Mouse (Mus musculus) heart, embryonic 16.5 days (tissue): Measurements from ENCODE around the gene Sars2. TPM values are rescaled to one million over a fixed set of nuclear protein-coding genes. Genes with fewer than 3 reads are reported as not detected.

Source experiments
- ATAC-seq: fragments of 200-750 bp; cut with Nextera tagmentation; replicated peaks from 2 replicates; pipeline ENCODE4 v1.8.0; 2017; ENCODE audit warnings: moderate number of reproducible peaks; ENCODE audit not compliant: insufficient read depth, low FRiP score; ENCODE audit errors: extremely low read depth
- H3K27ac ChIP-seq: fragments of 300-500 bp; sonication (generic); 2 replicates; pipeline ENCODE4 v1.5.1; 2014; ENCODE audit warnings: mild to moderate bottlenecking, low read length, control low read depth, moderate library complexity
- H3K27me3 ChIP-seq: fragments of 300-500 bp; sonication (generic); 2 replicates; pipeline ENCODE4 v1.6.1; 2014; ENCODE audit warnings: low read length, mixed read lengths; ENCODE audit not compliant: control insufficient read depth, insufficient read depth
- H3K36me3 ChIP-seq: fragments of 300-500 bp; sonication (generic); 2 replicates; pipeline ENCODE4 v1.6.1; 2014; ENCODE audit not compliant: control insufficient read depth, insufficient read depth
- H3K4me1 ChIP-seq: fragments of 300-500 bp; sonication (generic); 2 replicates; pipeline ENCODE4 v1.6.1; 2014; ENCODE audit warnings: low read length, mixed read lengths; ENCODE audit not compliant: control insufficient read depth, insufficient read depth
- H3K4me2 ChIP-seq: fragments of 300-500 bp; sonication (generic); 2 replicates; pipeline ENCODE4 v1.6.1; 2014; ENCODE audit warnings: low read depth, mild to moderate bottlenecking, control low read depth, low read length
- H3K4me3 ChIP-seq: fragments of 300-500 bp; sonication (generic); 2 replicates; pipeline ENCODE4 v1.5.1; 2014; ENCODE audit warnings: mild to moderate bottlenecking, control low read depth, low read length
- H3K9ac ChIP-seq: fragments of 300-500 bp; sonication (generic); 2 replicates; pipeline ENCODE4 v1.6.1; 2014; ENCODE audit warnings: low read length, control low read depth
- H3K9me3 ChIP-seq: fragments of 300-500 bp; sonication (generic); replicated peaks from 2 replicates; pipeline ENCODE4 v1.6.1; 2016; ENCODE audit warnings: low read length; ENCODE audit not compliant: control insufficient read depth
- WGBS: fragments of 180-500 bp; shearing (Covaris S2); extraction: QIAGEN DNeasy Blood & Tissue Kit; methylation state at CpG from one replicate; pipeline ENCODE4 v1.1.7; 2014; 5-methylcytosine and 5-hydroxymethylcytosine counted together
- polyA plus RNA-seq: library from polyadenylated mRNA; unstranded; fragments of >200 nt; fragmentation: Nextera tagmentation; extraction: Ambion mirVana; gene quantifications from 2 replicates; pipeline ENCODE4 v1.2.1, GENCODE M21; 2015

Sars2 gene
- polyA plus RNA-seq, 1 experiment from 2014 or later, result 20.8 TPM

DNA sequence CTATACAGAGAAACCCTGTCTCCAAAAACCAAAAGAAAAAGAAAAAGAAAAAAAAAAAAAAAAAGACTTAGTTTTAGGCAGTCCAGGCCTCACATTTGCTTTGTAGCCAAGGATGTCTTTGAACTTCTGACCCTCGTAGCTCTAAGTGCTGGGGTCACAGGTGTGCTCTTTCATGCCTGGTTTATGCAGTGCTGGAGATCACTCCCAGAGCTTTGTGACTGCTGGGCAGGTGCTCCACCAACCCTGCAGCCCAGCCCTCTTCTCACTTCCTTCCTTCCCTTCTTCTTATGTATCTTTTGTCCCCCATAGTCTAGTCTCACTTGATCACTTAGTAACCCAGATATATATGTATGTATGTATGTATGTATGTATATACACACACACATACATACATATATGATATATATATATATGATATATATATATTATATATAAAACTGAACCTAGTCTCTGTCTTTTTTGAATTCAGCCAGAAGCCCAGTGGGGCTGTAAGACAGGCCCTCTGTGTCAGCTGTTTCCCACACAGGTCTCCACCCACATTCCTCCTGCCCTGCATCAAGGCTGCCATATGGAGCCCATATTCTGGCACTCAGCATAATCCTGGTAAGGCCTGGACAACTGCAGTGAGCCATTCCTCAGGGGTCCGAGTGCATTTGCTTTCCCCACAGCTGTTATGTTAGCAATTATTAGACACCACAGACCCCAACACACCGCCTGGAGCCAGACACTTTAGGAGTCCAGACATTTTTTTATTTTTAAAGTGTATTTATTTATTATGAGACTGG is 20.8 kb upstream of the Sars2 start:
- no peak overlapping the region for H3K27ac ChIP-seq
- no peak overlapping the region for H3K4me3 ChIP-seq
- no peak overlapping the region for H3K4me2 ChIP-seq
- WGBS, result 72% methylated on average over 3 of the region's 3 CpGs
- H3K36me3 ChIP-seq, result 0 out of 2 replicates have a peak, but pooled peaks cover 5% of the 10 kb centered on the region
- ATAC-seq, result no peak
- no peaks in the 10 kb centered on the region; the same call in 1 of the 2 replicates for H3K4me1 ChIP-seq
- no peak overlapping the region for H3K9ac ChIP-seq
- no peaks in the 10 kb centered on the region for H3K27me3 ChIP-seq
- H3K9me3 ChIP-seq, result no peaks in the 10 kb centered on the region; the same call in none of the 2 replicates

DNA sequence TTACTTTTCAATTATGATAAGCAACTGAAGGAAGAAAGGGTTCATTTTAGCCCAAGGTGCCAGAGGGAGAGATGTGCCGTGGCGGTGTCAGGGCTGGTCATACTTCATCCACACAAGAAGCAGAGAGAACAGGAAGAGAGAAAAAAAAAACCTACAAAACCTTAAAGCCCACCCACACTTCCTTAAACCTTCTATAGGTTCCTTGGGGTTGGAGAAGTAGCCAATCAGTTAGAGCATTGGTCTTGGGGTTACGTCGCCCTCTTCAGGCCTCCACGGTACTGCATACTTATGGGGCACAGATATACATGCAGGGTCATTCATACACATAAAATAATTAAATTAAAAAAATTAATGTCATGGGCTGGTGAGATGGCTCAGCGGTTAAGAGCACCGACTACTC is 19.7 kb upstream of the Sars2 start:
- Histone ChIP-seq H3K27me3 (no peaks in the 10 kb centered on the region), H3K4me2 (no peak overlapping the region), H3K27ac (no peak overlapping the region), H3K9me3 (no peaks in the 10 kb centered on the region; the same call in none of the 2 replicates), H3K4me3 (no peak overlapping the region), H3K9ac (no peak overlapping the region), H3K36me3 (0 out of 2 replicates have a peak, but pooled peaks cover 5% of the 10 kb centered on the region), H3K4me1 (peaks cover 2% of the 10 kb centered on the region; the same call in 1 of the 2 replicates)
- ATAC-seq, result no peak
- WGBS, result 90% methylated on average over 7 of the region's 7 CpGs

DNA sequence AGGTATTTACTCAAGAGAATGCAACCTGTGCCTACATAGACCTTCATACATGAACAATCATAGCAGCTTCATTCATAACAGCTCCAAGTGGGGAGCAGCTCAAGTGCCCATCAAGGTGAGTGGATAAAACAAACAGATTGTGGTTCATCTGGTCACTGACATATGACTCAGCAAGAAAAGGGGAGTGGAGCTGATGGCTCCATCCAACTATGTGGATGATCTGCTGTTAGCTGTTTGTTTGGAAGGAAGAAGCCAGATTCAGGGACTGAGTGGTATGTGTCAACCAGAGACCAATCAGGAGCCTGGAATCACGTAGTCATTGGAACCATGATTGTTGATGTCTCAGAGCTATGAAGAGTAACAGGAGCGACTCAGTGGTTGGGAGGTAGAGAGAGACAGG is 17.2 kb upstream of the Sars2 start:
- Histone ChIP-seq H3K4me1 (0 out of 2 replicates have a peak, but pooled peaks cover 2% of the 10 kb centered on the region), H3K27ac (no peak overlapping the region), H3K27me3 (no peaks in the 10 kb centered on the region), H3K4me2 (no peak overlapping the region), H3K9ac (no peak overlapping the region), H3K4me3 (no peak overlapping the region), H3K36me3 (0 out of 2 replicates have a peak, but pooled peaks cover 5% of the 10 kb centered on the region), H3K9me3 (no peaks in the 10 kb centered on the region; the same call in none of the 2 replicates)
- 93% methylated on average over 2 of the region's 2 CpGs for WGBS
- no peak for ATAC-seq

DNA sequence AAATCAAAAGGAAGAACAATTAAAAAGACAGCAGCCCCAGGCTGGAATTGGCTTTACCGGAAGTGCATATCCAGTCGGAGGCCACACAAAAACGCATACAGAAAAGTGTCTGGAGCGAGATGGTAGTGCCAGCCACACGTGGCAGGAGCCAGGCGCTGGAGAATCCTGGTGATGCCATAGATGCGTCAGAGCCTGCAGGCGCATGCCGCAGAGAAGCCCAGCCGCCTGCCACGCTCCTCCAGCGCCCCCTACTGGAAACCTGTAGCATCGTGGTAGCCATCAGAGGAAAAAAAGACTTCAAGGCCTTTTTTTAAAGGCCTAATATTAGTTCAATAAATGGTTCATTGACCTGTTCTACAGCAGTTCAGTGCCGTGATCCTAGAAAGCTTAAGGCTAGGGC is 15.2 kb upstream of the Sars2 start:
- Histone ChIP-seq H3K4me2 (peak overlapping the region; percentile 21; the same call in 1 of the 2 replicates), H3K36me3 (0 out of 2 replicates have a peak, but pooled peaks cover 11% of the 10 kb centered on the region), H3K9me3 (peaks cover 8% of the 10 kb centered on the region), H3K4me1 (0 out of 2 replicates have a peak, but pooled peaks cover 2% of the 10 kb centered on the region), H3K9ac (no peak overlapping the region), H3K27ac (no peak overlapping the region), H3K27me3 (no peaks in the 10 kb centered on the region), H3K4me3 (no peak overlapping the region)
- 10% methylated on average over 14 of the region's 14 CpGs for WGBS
- ATAC-seq, result no peak; the same call in 1 of the 2 replicates

DNA sequence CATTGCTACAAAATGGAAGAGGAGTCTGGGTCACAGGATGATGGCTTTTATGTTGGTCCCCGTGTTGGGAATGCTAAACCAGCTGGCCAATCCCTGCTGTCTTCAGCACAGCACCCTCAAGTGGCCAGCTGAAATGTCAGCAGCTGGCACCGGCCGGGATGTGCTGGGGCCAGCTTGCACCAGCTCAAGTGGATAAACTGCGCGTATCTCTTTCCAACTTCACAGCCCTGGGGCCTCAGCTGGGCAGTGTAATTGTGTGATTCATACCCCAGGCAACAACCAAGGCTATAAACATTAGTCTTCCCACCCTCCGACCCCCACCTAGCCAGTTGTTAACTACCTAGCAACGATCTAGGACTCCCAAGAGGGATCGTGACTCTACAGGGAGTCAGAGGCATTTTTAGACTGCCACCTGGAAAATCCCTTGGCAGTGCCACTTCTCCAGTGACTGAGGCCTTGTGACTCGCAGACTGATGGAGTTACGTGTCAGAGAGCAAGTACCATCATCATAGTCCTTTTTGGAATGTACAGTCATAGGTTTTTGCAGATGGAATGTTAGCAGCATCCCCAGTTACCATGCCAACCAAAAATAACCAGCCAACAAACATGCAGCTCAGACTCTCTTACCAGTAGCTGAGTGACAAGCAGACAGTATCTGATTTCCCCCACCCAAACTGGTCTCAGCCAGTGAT is 14.0 kb upstream of the Sars2 start:
- H3K4me3 ChIP-seq, result no peak overlapping the region
- 56% methylated on average over 10 of the region's 10 CpGs for WGBS
- H3K9me3 ChIP-seq, result peaks cover 11% of the 10 kb centered on the region

DNA sequence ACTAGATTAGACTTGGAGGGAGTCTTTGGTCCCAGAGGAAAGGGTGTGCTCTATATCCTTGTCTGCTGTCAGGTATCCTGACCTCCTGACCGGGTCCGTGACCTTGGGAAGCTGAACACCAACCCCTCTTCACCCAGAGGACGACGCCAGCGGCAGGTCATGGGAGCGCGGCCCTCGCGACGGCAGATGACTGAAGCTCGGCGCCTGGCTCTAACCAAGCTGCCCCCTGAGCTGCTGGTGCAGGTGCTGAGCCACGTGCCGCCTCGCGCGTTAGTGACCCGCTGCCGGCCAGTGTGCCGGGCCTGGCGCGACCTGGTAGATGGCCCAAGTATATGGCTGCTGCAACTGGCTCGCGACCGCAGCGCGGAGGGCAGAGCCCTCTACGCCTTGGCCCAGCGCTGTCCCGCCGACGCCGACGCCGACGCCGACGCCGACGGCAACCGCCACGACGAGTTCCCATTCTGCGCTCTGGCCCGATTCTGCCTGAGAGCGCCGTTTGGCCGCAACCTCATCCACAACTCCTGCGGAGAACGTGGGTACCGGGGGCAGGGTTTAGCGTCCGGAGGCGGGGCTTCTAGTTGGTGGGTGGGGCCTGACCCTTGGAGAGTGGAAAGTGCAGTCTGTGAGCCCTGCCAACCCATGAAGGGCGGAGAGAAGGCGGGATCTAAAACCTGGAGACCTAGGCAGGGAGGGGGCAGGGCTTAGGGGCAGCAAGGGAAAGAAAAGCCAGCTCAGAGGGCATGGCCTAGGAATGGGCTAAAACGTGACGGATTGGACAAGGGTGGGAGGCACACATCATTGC is 9.2 kb upstream of the Sars2 start:
- Histone ChIP-seq H3K4me2 (peak overlapping the region; percentile 78), H3K36me3 (peaks cover 15% of the 10 kb centered on the region), H3K4me1 (0 out of 2 replicates have a peak, but pooled peaks cover 3% of the 10 kb centered on the region), H3K9ac (peak overlapping the region; percentile 63), H3K27ac (no peak overlapping the region), H3K4me3 (peak overlapping the region; percentile 52), H3K27me3 (no peaks in the 10 kb centered on the region), H3K9me3 (peaks cover 11% of the 10 kb centered on the region)
- ATAC-seq, result peak; percentile 83
- 4% methylated on average over 58 of the region's 58 CpGs for WGBS

More for the DNA sequence above, 14.0 kb upstream of the Sars2 start:
- ATAC-seq, result no peak
- Histone ChIP-seq H3K4me1 (0 out of 2 replicates have a peak, but pooled peaks cover 5% of the 10 kb centered on the region), H3K27ac (no peak overlapping the region), H3K27me3 (no peaks in the 10 kb centered on the region), H3K36me3 (0 out of 2 replicates have a peak, but pooled peaks cover 11% of the 10 kb centered on the region), H3K9ac (no peak overlapping the region), H3K4me2 (no peak overlapping the region)

DNA sequence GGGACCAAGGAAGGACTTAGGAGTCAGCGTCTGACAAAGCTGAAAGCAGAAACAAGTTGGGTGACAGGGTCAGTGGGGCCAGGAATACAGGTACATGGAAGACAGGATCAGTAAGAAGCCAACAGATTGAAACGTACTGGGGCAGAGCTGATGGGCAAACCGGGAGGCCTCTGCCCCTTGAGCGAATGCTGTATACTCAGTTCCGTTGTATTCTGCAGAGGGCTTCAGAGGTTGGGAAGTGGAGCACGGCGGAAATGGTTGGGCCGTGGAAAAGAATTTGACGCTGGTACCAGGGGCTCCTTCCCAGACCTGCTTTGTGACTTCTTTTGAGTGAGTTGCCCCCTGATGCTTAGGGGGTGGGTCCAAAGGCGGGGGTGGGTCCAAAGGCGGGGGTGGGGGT is 8.6 kb upstream of the Sars2 start:
- peaks cover 20% of the 10 kb centered on the region for H3K36me3 ChIP-seq
- peak overlapping the region; percentile 52 for H3K4me3 ChIP-seq
- peak overlapping the region; percentile 78 for H3K4me2 ChIP-seq
- WGBS, result 25% methylated on average over 11 of the region's 11 CpGs
- no peaks in the 10 kb centered on the region for H3K27me3 ChIP-seq
- no peak for ATAC-seq
- 0 out of 2 replicates have a peak overlapping the region, but pooled peaks have one; percentile 8 for H3K9ac ChIP-seq
- H3K27ac ChIP-seq, result no peak overlapping the region
- peaks cover 11% of the 10 kb centered on the region for H3K9me3 ChIP-seq
- H3K4me1 ChIP-seq, result 0 out of 2 replicates have a peak, but pooled peaks cover 3% of the 10 kb centered on the region

DNA sequence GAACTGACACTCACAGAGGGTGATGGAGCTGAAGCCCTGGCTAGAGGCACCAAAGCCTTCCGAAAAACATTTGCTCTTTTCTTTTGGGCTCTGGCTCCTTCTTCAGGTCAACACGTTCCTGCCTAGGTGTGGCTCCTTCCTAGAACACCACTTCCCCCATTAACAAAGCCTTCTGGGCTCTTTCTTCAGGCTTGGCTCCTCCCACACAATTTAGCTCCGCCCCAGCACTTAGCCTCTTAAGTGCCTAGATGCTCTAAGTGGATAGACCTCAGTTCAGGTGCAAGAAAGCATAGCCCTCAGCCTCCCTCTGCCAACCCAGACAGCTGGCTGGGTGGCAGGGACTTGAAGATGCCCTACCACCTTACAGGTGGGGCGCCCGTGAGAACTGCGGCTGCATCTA is 6.1 kb upstream of the Sars2 start:
- Histone ChIP-seq H3K36me3 (peaks cover 33% of the 10 kb centered on the region), H3K27me3 (no peaks in the 10 kb centered on the region), H3K4me3 (no peak overlapping the region), H3K9ac (no peak overlapping the region), H3K4me1 (0 out of 2 replicates have a peak, but pooled peaks cover 3% of the 10 kb centered on the region), H3K4me2 (no peak overlapping the region), H3K9me3 (peaks cover 11% of the 10 kb centered on the region), H3K27ac (no peak overlapping the region)
- WGBS, result 75% methylated on average over 6 of the region's 6 CpGs
- no peak for ATAC-seq
